Mouse (Mus musculus): ENCODE results near the gene Vash1.

- TF ChIP-seq E2F4 (IDR thresholded peaks at IDR 0.05; ENCODE audit: insufficient replicate concordance, low read depth, low read length) (no peak), IRF4 (IDR thresholded peaks at IDR 0.05; ENCODE audit: low read depth, low read length) (no peak), CTCF (conservative IDR thresholded peaks at IDR 0.05 in 1 of 2, IDR thresholded peaks at IDR 0.05 in 1 of 2; ENCODE audit: low read depth in 2 of 2, low read length in 2 of 2) (peak in 1 of 2 experiments; percentile 70; a peak in 3 of 4 replicates)
These were observed 35.5 kb downstream of the Vash1 start for GRCm38 (mm10) chr12:86714026-86714425.
